Mouse (Mus musculus): ENCODE measurements around the gene Muc5ac. TPM values are rescaled to one million over a fixed set of nuclear protein-coding genes. Genes with fewer than 3 reads are reported as not detected.

The Muc5ac gene
- polyA plus RNA-seq, 1 experiment = not detected

GRCm38 (mm10) chr7:141823699-141824098 is 34.9 kb downstream of the Muc5ac start:
- TF ChIP-seq CTCF (IDR thresholded peaks at IDR 0.05; ENCODE audit: low read depth, low read length) = no peak
- no peak for TF ChIP-seq POLR2A (IDR thresholded peaks at IDR 0.05; ENCODE audit: borderline replicate concordance, low read depth, low read length)
- H3K27ac ChIP-seq (ENCODE audit: insufficient read depth, low read depth, low read length) = no peak overlapping the region
- no peak overlapping the region for H3K4me3 ChIP-seq (ENCODE audit: insufficient read depth, low read length)
- H3K4me1 ChIP-seq (ENCODE audit: control insufficient read depth, insufficient read depth, low read length) = no peaks in the 10 kb centered on the region

DNA sequence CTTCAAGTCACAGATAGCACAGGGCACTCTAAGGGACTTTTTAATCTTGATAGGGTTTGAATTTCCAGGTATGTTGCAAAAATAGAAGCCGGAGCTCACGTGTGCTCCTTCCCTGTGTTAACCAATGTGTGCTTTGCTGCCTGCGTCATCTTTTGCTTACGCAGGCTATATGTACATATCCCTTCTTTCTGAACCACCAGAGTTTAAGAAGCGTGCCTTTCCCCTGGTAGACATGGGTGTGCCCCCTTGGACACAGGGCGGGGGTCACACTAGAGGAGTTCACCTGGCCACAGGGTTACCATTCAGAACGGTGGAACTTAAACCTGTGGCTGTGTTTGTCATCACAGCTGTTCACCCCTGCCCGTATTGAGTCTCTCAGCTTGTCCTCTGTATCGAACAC is 35.6 kb downstream of the Muc5ac start:
- Histone ChIP-seq H3K27ac (ENCODE audit: insufficient read depth, low read depth, low read length) (no peak overlapping the region), H3K4me1 (ENCODE audit: control insufficient read depth, insufficient read depth, low read length) (no peaks in the 10 kb centered on the region), H3K4me3 (ENCODE audit: insufficient read depth, low read length) (no peak overlapping the region)
- no peak for TF ChIP-seq POLR2A (IDR thresholded peaks at IDR 0.05; ENCODE audit: borderline replicate concordance, low read depth, low read length)
- TF ChIP-seq CTCF (IDR thresholded peaks at IDR 0.05; ENCODE audit: low read depth, low read length) = no peak

- Histone ChIP-seq H3K4me1 (ENCODE audit: control insufficient read depth, insufficient read depth, low read length) (peaks cover 4% of the 10 kb centered on the region), H3K4me3 (ENCODE audit: insufficient read depth, low read length) (no peak overlapping the region), H3K27ac (ENCODE audit: insufficient read depth, low read depth, low read length) (no peak overlapping the region)
- no peak for TF ChIP-seq POLR2A (IDR thresholded peaks at IDR 0.05; ENCODE audit: borderline replicate concordance, low read depth, low read length)
- TF ChIP-seq CTCF (IDR thresholded peaks at IDR 0.05; ENCODE audit: low read depth, low read length) = no peak
Observed at GRCm38 (mm10) chr7:141835941-141836340, 47.2 kb downstream of the Muc5ac start.

GRCm38 (mm10) chr7:141836423-141836822 is 47.7 kb downstream of the Muc5ac start:
- H3K4me3 ChIP-seq (ENCODE audit: insufficient read depth, low read length) = no peak overlapping the region
- no peak overlapping the region for H3K27ac ChIP-seq (ENCODE audit: insufficient read depth, low read depth, low read length)
- no peak for TF ChIP-seq POLR2A (IDR thresholded peaks at IDR 0.05; ENCODE audit: borderline replicate concordance, low read depth, low read length)
- TF ChIP-seq CTCF (IDR thresholded peaks at IDR 0.05; ENCODE audit: low read depth, low read length) = no peak
- peaks cover 4% of the 10 kb centered on the region for H3K4me1 ChIP-seq (ENCODE audit: control insufficient read depth, insufficient read depth, low read length)

DNA sequence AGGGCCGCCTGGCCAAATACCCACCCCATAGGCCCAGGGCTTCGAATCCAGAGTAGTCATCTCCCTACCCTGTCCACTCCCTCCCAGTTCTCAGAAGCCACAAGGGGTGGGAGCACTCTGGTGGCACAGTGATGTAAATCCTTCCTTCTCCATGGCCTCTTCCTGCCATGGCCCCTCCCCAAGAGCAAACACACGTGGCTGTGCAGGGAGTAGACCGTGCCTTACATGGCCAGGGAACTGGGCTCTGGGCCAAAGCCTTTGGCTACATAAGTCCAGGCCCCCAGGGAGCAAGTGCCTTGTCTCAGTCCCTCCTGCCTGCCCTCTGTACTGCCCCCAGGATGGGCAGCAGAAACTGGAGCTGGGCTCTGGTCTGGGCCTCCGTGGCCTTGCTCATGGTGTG is 50.0 kb downstream of the Muc5ac start, which contains the start of gene Muc5b:
TSS of gene Muc5b (plus strand) at position 292 of the 400 bp plus-strand sequence.
- Histone ChIP-seq H3K4me1 (ENCODE audit: control insufficient read depth, insufficient read depth, low read length) (peaks cover 4% of the 10 kb centered on the region), H3K27ac (ENCODE audit: insufficient read depth, low read depth, low read length) (no peak within 1 kb of the TSS), H3K4me3 (ENCODE audit: insufficient read depth, low read length) (no peak within 1 kb of the TSS)
- TF ChIP-seq CTCF (IDR thresholded peaks at IDR 0.05; ENCODE audit: low read depth, low read length) (no peak), POLR2A (IDR thresholded peaks at IDR 0.05; ENCODE audit: borderline replicate concordance, low read depth, low read length) (no peak)

DNA sequence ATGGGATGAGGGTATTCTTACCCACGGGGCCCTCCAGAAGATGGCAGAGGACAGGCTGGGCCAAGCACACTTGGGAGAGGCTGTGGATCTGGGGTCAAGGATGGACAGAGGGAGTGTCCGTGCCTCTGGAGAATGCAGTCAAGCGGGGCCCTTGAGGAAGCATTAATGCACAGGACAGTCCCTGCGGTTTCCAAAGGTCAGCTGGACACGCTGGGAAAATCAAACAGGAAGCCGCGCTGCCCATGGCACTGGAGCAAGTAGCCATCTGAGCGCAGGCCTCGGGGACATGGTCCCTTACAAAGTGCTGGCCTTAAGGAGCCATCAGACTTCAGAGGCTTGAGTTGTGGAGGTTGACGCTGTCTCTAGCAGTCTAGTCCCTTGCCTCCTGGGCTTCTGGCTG is 51.6 kb downstream of the Muc5ac start:
- no peak for TF ChIP-seq CTCF (IDR thresholded peaks at IDR 0.05; ENCODE audit: low read depth, low read length)
- no peak for TF ChIP-seq POLR2A (IDR thresholded peaks at IDR 0.05; ENCODE audit: borderline replicate concordance, low read depth, low read length)
- Histone ChIP-seq H3K4me1 (ENCODE audit: control insufficient read depth, insufficient read depth, low read length) (peaks cover 4% of the 10 kb centered on the region), H3K4me3 (ENCODE audit: insufficient read depth, low read length) (no peak overlapping the region), H3K27ac (ENCODE audit: insufficient read depth, low read depth, low read length) (no peak overlapping the region)

DNA sequence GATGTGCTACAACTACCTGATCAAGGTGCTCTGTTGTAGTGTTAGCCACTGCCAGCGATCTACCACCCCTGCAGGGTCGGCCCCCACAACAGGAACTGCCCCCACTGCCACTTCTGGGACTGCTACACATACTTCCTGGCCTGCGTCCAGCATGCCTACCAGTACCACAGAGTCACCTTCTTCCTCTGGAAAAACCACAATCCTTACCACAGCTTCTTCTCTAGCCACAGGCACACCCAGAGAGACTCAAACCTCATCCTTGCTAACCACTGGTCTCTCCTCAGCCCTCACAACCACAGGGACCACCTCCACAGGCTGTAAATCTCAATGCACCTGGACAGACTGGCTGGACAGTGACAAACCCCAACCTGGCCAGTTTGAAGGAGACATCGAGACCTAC is 72.3 kb downstream of the Muc5ac start:
- no peak for TF ChIP-seq POLR2A (IDR thresholded peaks at IDR 0.05; ENCODE audit: borderline replicate concordance, low read depth, low read length)
- no peak for TF ChIP-seq CTCF (IDR thresholded peaks at IDR 0.05; ENCODE audit: low read depth, low read length)
- Histone ChIP-seq H3K27ac (ENCODE audit: insufficient read depth, low read depth, low read length) (no peak overlapping the region), H3K4me3 (ENCODE audit: insufficient read depth, low read length) (no peak overlapping the region), H3K4me1 (ENCODE audit: control insufficient read depth, insufficient read depth, low read length) (no peaks in the 10 kb centered on the region)

Other genes starting within 250 kb of the Muc5ac start
- 16.3 TPM in 2 replicates for gene Chid1, start 249.1 kb upstream of the Muc5ac start, polyA plus RNA-seq (2012; ENCODE audit: insufficient read depth, insufficient read length, missing spikeins)
- gene Ap2a2, start 226.8 kb upstream of the Muc5ac start, polyA plus RNA-seq (2012; ENCODE audit: insufficient read depth, insufficient read length, missing spikeins) = 103 and 114 TPM in 2 replicates
- gene Muc6, start 133.7 kb upstream of the Muc5ac start, polyA plus RNA-seq (2012; ENCODE audit: insufficient read depth, insufficient read length, missing spikeins) = not detected in 2 replicates
- 1.7 and 3.4 TPM in 2 replicates for gene Muc2, start 98.6 kb upstream of the Muc5ac start, polyA plus RNA-seq (2012; ENCODE audit: insufficient read depth, insufficient read length, missing spikeins)
- not detected in 2 replicates for gene Muc5b, start 50.1 kb downstream of the Muc5ac start, polyA plus RNA-seq (2012; ENCODE audit: insufficient read depth, insufficient read length, missing spikeins)
- gene Tollip, start 129.5 kb downstream of the Muc5ac start, polyA plus RNA-seq (2012; ENCODE audit: insufficient read depth, insufficient read length, missing spikeins) = 37.2 and 39.1 TPM in 2 replicates
- gene Brsk2, start 160.8 kb downstream of the Muc5ac start, polyA plus RNA-seq (2012; ENCODE audit: insufficient read depth, insufficient read length, missing spikeins) = not detected in 2 replicates